Mouse (Mus musculus) spleen, adult 12 weeks (tissue): ENCODE data around the gene Golga4.
A peak's percentile ranks its signal among the peaks of the same experiment; 100 is the strongest.

Experiments used
- DNase-seq: peaks from one replicate; pipeline ENCODE4 v3.0.0; 2022; ENCODE audit warnings: low spot score

The Golga4 gene

DNA sequence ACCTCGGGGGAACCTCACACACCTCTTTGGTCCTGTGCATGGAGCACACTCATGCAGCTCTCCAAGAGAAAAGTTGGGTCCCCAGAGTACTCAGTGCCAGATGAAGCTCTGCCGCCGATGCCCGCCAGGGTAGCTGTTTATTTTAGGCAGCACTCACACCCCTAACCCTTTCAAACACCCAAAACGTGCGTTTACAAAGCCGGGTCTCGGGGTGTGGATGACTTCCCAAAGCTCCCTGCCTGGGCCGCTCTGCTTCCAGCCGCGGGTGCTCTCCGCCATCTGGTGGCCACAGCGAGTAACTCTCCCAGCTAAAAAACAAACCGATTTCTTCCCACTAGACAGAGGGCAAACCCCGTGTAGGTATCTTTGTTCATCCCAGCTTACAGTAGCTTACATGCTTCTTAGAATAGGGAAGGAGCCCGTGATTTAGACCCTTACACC is 16.5 kb upstream of the Golga4 start:
- DNase-seq = peak; percentile 30

DNA sequence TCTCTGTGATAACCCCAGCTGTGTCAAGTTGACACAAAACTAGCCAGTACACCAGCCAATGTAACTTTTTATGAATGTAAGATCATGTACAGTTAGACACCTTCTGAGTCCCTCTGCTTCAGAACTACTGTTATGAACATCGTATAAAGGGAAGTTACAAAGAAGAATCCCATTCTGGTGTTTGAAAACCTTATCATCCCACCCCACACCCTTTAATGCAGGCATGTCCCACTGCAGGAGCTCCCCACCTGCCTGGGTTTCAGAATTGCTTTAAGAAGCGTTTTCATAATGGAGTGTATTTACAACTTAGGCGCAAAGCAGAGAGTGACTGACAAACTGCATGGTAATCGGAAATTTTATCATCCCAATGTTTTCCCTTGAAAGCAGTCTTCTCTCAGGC is 14.9 kb upstream of the Golga4 start:
- DNase-seq = no peak

DNA sequence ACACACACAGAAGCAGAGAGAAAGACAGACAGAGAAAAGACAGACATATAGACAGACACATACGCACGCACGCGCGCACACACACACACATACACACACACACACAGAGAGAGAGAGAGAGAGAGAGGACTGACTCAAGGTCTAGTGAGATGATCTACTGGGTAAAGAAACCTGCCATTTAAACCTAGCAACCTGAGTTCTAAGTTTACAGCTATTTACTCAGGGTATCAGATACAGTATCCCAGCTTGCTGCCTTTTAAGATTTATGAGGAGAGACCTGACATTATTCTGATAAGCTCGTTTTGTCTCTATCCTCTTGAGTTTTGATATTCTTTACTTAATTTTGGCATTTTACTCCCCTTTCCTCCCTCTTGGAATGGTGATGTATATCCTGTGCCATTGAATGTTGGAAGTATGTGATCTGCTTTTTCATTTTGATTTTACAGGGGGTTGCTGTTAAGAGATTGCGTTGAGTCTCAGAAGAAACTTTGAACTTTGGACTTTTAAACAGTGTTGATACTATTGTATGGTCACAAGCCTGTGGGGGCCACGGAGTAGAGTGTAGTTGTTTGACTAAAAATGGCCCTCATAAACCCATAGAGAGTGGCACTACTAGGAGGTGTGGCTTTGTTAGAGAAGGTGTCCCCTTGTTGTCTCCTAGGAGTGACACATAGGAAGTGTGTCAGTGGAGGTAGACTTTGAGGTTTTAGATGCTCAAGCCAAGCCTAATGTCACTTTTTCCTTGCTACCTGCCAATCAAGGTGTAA is 13.0 kb upstream of the Golga4 start:
- DNase-seq = no peak

GRCm38 (mm10) chr9:118494106-118494505 is 12.0 kb upstream of the Golga4 start:
- no peak for DNase-seq

DNA sequence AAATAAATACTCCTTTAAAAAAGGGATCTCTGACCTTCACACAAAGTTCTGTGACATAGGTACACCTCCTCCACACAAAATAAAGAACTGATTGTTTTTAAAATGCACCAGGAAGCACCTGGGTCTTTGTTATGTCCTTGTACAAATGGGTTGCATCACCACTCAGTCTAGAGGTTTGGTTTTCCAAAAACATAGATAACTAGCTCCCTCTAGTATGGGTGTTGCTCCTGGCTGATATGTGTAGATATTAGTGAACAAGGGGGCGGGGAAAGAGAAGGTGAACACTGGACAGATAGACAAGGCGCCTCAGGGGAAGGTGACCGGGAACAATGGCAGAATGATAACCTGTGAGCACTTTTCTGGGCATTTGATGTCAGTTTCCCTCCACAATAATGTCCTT is 10.1 kb upstream of the Golga4 start:
- no peak for DNase-seq

DNA sequence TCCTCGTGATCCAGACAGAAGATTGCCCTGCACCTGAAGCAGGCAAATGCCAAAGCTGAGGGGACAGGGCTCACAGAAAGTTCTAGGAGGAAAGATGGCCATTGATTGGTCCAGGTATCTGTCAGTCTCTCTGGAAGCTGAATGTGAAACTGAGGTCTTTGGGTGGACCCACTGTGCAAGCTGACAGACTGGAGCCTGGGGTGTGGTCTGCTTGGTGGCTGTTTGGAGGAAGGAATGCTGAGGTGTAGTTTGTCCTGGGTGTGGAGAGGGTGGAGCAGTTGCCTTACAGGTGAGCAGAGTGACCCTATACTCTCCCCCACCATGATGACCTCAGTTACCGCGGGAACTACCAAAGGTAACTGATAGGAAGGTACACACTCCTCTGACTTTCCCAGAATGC is 9.1 kb upstream of the Golga4 start:
- DNase-seq = no peak

- no peak for DNase-seq
Measured at GRCm38 (mm10) chr9:118498061-118498460, 8.0 kb upstream of the Golga4 start.

- no peak for DNase-seq
Measured at GRCm38 (mm10) chr9:118500963-118501362, 5.1 kb upstream of the Golga4 start.

GRCm38 (mm10) chr9:118504656-118505055 is 1.4 kb upstream of the Golga4 start:
- DNase-seq = no peak

DNA sequence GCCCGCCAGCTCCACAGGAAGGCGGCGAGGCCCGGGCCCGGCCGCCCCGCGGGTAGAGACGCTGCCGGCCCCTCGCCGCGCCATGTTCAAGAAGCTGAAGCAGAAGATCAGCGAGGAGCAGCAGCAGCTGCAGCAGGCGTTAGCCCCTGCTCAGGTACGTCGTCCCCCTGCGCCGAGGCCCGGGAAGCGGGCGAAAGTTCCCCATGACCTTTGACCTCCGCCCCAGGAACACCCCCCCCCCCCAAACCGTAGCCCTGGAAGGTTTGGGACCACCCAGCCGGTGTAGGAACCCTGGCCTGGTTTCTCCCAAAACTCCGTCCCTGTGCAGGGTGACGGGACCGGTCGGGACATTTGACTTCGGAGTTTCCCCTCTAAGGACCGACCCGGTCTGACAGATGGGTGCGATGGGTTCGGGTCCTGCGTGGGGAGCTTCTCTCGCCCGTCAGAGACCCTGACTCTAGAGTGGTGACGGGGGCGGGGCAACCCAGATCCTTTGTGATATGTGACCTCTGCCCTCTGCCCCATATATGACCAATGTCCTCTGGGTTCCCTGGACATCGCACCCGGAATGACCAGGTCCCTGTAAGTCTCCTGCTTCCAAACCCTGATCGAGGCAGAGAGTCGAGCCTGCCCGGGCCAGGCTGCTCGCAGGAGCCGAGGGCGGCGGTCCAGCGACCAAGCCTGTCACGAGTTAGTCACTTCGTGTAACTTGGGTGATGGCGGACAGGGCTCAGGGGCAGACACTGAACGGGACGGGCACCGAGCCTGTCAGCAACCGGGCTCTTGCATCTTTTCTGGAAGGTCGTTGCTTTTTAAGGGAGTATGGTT is 551 bp downstream of the Golga4 start:
- peak; percentile 18 for DNase-seq

DNA sequence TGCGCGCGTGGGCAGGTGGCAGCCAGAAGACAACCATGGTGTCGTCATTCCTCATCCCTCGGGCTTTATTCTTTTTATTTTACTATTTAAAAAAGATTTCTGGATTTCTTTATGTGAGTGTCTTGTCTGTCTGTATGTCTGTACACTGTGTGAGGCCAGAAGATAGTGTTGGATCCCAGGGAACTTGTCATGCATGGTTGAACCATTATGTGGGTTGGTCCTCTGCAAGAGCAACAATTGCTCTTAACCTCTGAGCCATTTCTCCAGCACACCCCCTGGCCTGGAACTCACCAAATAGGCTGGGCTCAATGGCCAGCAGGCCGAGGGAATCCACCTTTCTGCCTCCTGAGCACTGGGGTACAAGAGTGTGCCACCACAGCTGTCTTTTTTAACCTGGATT is 1.5 kb downstream of the Golga4 start:
- DNase-seq = no peak

- no peak for DNase-seq
Measured at GRCm38 (mm10) chr9:118508601-118509000, 2.5 kb downstream of the Golga4 start.

GRCm38 (mm10) chr9:118510941-118511690 is 5.0 kb downstream of the Golga4 start:
- no peak for DNase-seq

DNA sequence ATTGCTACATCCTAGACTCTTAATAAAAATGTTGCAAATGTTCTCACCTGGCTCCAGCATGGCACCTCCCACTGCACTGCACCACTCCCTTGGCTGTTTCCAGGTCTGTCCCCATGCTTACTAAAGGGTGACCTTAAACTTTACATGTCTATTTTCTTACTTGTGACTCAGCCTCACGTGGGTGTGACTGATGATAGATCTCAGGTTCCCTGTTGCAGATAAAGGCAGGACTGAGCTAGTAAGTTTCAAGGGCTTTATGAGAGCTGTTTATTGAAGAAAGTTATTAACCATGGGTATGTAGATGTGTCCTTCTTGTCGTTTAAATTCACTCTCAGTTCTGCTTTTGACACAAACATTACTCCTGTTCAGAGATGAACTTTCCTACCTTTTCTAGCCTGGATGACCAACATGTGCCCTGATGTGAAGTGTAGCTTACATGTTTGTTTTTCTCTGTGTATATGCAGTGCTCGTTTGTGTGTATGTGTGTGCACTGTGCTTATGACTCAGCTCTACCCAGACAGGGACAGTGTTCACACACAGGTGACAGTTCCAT is 6.7 kb downstream of the Golga4 start:
- DNase-seq = no peak

- DNase-seq = no peak
Measured at GRCm38 (mm10) chr9:118515476-118515875, 9.4 kb downstream of the Golga4 start.

- DNase-seq = no peak
Measured at GRCm38 (mm10) chr9:118516162-118516561, 10.1 kb downstream of the Golga4 start.

GRCm38 (mm10) chr9:118517619-118518018 is 11.6 kb downstream of the Golga4 start:
- DNase-seq = no peak

GRCm38 (mm10) chr9:118519101-118519500 is 13.0 kb downstream of the Golga4 start:
- no peak for DNase-seq

GRCm38 (mm10) chr9:118520011-118520410 is 13.9 kb downstream of the Golga4 start:
- no peak for DNase-seq

GRCm38 (mm10) chr9:118520858-118521257 is 14.8 kb downstream of the Golga4 start:
- DNase-seq = no peak

DNA sequence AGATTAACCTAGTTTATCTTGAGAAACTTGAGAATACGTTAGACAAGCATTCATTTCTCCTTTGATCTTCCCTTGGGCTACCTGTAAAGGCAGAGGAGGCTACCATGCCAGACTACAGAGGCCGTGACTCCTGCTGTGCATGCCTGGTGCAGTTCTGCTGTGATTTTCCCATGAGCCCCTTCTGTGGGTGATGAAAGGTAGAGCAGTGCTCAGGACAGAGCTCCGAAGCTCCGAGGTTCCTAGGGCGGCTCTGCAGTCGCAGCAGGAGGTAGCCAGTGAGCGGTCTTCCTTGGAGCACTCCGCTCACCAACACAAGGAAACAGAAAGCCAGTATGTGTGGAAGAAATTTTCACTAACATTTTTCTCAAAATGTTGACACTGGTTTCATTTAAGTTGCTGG is 15.6 kb downstream of the Golga4 start:
- DNase-seq = no peak

DNA sequence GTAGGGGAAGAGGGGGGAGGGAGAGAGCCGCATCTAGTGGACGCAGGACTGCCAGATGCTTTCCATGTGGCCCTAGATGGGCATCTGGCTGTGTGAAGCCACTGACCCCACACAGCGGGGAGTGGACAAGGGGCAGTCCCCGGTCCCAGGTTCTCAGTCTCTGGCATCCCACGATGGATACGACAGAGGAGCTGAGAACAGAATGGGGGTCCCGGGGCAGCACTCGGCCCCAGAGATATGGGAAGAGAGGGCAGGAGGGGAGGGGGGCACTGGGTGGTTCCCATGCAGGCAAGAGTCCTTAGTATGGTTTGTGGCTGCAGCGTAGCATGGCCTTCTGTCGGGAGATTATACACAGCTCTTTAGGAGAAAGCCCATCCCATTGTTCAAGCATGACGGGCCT is 17.7 kb downstream of the Golga4 start:
- no peak for DNase-seq
